Mouse (Mus musculus) lung, adult 2 months (tissue): ENCODE data around the gene Faim. TPM values are rescaled to one million over a fixed set of nuclear protein-coding genes. Genes with fewer than 3 reads are reported as not detected.

ENCODE experiments used
- DNase-seq: peaks from one replicate; pipeline ENCODE4 v3.0.0; 2022
- H3K4me1 ChIP-seq: fragments of 200-500 bp; 2 replicates; pipeline ENCODE4 v1.6.1; 2011; ENCODE audit warnings: low read length; ENCODE audit not compliant: control insufficient read depth, insufficient read depth
- H3K4me3 ChIP-seq: fragments of 200-500 bp; replicated peaks from 2 replicates; pipeline ENCODE3; 2011; ENCODE audit warnings: low read depth, mild to moderate bottlenecking, control low read depth, low read length; ENCODE audit errors: extremely low read depth
- CTCF ChIP-seq: fragments of 200-500 bp; IDR thresholded peaks from 2 replicates; pipeline ENCODE4 v1.5.1; 2011; ENCODE audit warnings: mild to moderate bottlenecking, low read length, control low read depth; ENCODE audit not compliant: insufficient read depth
- POLR2A ChIP-seq: fragments of 200-500 bp; IDR thresholded peaks from 2 replicates; pipeline ENCODE4 v1.6.1; 2011; ENCODE audit warnings: low read depth, mild to moderate bottlenecking, control low read depth, low read length, borderline replicate concordance; ENCODE audit errors: extremely low read depth
- WGBS: fragments of 180-500 bp; shearing (Covaris S2); methylation state at CpG from one replicate; pipeline ENCODE4 v1.1.7; 2018; 5-methylcytosine and 5-hydroxymethylcytosine counted together
- polyA plus RNA-seq: library from polyadenylated mRNA; depleted of rRNA; stranded (reverse); fragments of >200 nt; gene quantifications from 2 replicates; pipeline ENCODE4 v1.2.3, GENCODE M21; 2012

The Faim gene
- polyA plus RNA-seq, 1 experiment, result 6.6 TPM

DNA sequence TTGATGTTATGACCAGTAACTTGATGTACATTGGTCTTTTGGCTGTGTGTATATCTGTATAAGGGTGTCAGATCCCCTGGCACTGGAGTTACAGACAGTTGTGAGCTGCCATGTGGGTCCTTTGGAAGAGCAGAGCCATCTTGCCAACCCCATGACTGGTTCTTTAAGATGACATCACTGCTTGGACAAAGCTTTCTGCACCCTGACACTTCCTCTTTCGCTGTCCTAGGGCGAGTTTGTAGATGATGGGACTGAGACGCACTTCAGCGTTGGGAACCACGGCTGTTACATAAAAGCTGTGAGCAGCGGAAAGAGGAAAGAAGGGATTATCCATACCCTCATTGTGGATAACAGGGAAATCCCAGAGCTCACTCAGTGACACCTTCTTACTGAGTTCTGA lies 15.2 kb downstream of the Faim start:
- WGBS, result 94% methylated on average over 6 of the region's 6 CpGs
- no peak for TF ChIP-seq POLR2A
- TF ChIP-seq CTCF, result no peak
- DNase-seq, result no peak
- no peaks in the 10 kb centered on the region for H3K4me1 ChIP-seq
- H3K4me3 ChIP-seq, result no peak overlapping the region

DNA sequence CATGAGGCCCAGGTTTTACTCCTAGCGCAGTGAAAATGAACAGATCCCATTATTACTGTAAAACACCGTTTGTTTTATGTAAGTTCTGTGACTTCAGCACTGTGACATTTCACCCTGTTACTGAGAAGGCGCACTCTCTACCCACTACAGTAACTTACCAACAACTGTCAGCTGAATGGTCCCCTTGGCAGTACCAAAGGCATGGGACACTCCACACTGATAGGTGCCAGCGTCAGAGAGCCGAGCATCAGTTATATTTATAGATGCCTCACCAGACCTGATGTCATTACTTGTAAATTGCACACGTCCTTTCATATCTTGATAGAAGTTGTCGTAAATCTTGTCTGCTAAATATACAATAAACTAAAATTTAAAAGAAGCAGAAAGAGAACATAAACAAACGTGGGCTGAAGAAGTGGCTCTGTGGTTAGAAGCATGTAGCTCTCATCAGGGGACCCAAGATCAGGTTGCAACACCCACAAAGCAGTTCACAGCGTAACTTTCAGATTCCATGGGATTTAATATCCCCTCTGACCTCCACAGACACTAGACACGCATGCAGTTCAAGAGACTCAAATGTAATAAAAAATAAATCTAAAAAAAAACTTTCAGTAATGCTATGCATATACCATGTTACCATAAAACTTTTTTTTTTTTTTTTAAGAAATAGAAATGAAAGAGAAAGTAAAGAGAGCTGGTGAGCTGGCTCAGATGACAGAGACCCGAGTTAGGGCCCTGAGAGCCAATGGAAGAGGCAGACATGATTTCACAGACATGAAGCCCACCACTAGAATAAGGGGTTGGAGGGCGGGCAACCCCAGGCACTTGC lies 23.1 kb downstream of the Faim start:
- TF ChIP-seq CTCF, result no peak
- no peak for TF ChIP-seq POLR2A
- WGBS, result 65% methylated on average over 12 of the region's 12 CpGs
- no peaks in the 10 kb centered on the region for H3K4me1 ChIP-seq
- DNase-seq, result no peak
- no peak overlapping the region for H3K4me3 ChIP-seq

DNA sequence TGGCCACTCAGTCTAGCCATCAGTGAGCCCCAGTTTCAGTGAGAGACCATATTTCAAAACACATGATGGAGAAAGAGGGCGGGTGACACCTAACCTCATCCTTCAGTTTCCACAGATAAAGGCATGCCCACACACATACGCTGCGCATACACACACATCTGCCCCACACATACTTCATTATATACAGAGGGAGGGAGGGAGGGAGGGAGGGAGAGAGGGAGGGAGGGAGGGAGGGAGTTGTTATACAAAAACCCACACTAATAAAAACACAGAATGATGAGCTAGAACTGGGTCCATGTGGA lies 23.7 kb downstream of the Faim start:
- WGBS, result 90% methylated on average over 3 of the region's 3 CpGs
- Histone ChIP-seq H3K4me1 (no peaks in the 10 kb centered on the region), H3K4me3 (no peak overlapping the region)
- no peak for DNase-seq
- TF ChIP-seq POLR2A (no peak), CTCF (no peak)

DNA sequence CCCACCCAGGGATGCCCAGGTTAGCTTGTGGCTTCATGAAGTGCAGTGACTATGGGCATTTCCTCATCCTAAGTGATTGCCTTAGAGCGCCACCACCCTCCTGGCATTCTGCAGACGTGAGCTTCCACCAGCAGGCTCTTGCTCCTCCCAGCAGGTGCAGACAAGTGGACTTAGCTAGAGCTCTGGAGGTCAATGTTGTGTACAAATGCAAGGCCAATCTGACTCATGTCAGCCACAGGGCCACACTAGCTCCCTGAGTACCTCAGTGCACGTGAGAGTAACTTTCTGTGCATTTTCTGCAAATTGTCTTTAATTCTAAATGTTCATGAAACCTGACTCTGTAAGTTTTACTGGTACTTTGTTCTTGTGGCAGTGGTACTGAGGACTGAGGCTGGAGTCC lies 30.1 kb downstream of the Faim start:
- H3K4me3 ChIP-seq, result no peak overlapping the region
- TF ChIP-seq CTCF (no peak), POLR2A (no peak)
- WGBS, result 61% methylated on average over 3 of the region's 3 CpGs

DNA sequence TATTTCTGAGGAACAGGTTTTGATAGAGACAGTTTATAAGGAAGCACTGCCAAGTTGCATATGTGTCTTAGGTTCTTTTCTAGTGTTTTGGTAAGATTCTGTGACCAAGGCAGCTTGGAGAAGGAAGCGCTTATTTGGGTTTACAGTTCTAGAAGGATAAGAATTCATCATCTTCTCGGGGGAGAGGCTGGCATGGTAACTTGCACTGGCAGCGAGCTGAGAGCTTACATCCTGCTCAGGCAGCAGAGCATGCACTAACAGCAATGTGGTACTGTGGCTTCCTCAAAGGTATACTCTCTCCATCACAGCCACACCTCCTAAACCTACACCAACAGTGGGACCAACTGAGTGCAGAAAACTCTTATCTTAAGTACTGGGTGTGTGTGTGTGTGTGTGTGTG lies 30.6 kb downstream of the Faim start:
- H3K4me1 ChIP-seq, result no peaks in the 10 kb centered on the region
- TF ChIP-seq CTCF, result no peak
- TF ChIP-seq POLR2A, result no peak
- DNase-seq, result no peak
- WGBS, result 57% methylated on average over 3 of the region's 3 CpGs
- no peak overlapping the region for H3K4me3 ChIP-seq

More for the DNA sequence above, 30.1 kb downstream of the Faim start:
- H3K4me1 ChIP-seq, result no peaks in the 10 kb centered on the region
- no peak for DNase-seq

DNA sequence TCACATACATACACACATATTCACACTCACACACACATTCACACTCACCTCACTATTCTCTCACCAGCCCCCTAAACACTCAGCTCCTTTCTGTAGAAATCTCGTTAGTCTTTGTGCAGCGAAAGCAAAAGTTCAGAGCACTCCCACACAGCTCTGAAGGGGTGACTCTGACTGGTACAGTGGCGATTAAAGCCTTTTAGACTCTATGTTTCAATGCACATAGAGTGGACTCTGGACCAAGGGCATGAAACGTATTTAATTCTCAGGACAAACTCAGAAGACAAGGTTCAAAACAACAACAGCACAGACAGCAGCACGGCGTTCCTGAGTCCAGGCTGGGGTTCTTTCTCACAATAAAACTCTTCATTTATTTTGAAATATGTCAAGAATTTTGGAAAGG lies 31.5 kb downstream of the Faim start:
- no peak for DNase-seq
- TF ChIP-seq CTCF, result no peak
- no peak for TF ChIP-seq POLR2A
- 83% methylated on average over 6 of the region's 6 CpGs for WGBS

DNA sequence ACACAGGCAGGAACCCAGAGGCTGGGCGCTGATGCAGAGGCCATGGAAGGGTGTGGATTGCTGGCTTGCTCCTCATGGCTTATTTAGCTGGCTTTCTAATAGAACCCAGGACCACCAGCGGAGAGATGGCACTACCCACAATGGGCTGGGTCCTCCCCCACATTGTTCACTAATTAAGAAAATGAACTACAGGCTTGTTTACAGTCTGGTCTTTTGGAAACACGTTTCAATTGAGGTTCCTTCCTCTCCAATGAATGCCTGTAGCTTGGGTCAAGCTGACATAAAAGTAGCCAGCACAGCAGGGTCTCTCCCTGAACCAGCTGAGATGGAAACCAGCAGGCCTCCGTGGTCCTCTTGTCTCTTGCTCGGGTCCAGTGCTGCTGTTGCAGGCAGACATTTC lies 35.0 kb downstream of the Faim start:
- TF ChIP-seq POLR2A (no peak), CTCF (no peak)
- WGBS, result 57% methylated on average over 5 of the region's 5 CpGs
- Histone ChIP-seq H3K4me3 (no peak overlapping the region), H3K4me1 (no peaks in the 10 kb centered on the region)
- DNase-seq, result no peak

More for the DNA sequence above, 31.5 kb downstream of the Faim start:
- Histone ChIP-seq H3K4me1 (no peaks in the 10 kb centered on the region), H3K4me3 (no peak overlapping the region)

DNA sequence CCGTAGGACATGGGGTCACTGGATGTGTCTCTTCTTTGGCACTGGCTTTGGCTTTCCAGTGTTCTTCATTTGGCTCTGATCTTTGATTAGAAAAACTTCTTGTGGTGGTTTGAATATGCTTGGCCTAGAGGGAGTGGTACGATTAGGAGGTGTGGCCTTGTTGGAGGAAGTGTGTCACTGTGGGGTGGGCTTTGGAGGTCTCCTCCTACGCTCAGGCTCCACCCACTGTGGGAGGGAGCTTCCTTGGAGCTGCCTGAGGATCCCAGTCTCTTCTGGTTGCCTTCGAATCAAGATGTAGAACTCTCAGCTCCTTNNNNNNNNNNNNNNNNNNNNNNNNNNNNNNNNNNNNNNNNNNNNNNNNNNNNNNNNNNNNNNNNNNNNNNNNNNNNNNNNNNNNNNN lies 35.6 kb downstream of the Faim start:
- 83% methylated on average over 4 of the region's 4 CpGs for WGBS
- no peak overlapping the region for H3K4me3 ChIP-seq
- no peak for TF ChIP-seq CTCF
- no peaks in the 10 kb centered on the region for H3K4me1 ChIP-seq
- no peak for DNase-seq

DNA sequence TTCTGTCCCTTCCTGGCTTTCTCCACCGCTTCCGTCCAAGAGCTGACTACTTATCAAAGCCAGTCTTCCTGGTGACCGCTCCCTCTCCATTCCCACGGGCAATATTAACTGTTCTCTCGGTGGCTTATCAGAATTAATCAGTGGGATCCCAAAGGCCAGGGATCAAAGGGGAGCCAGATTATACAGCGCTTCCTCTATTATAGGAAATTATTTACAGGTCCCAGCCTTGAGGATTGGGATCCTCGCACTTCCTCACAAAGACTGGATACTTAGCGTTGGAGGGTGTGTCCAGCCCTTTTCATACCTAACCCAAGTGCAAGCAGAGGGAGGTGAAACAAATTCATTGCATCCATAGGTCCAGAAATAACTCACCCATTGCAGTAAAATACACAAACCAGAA lies 45.9 kb downstream of the Faim start:
- WGBS, result 49% methylated on average over 8 of the region's 8 CpGs
- TF ChIP-seq CTCF, result no peak
- no peak for TF ChIP-seq POLR2A
- no peak for DNase-seq
- no peaks in the 10 kb centered on the region for H3K4me1 ChIP-seq
- H3K4me3 ChIP-seq, result no peak overlapping the region

DNA sequence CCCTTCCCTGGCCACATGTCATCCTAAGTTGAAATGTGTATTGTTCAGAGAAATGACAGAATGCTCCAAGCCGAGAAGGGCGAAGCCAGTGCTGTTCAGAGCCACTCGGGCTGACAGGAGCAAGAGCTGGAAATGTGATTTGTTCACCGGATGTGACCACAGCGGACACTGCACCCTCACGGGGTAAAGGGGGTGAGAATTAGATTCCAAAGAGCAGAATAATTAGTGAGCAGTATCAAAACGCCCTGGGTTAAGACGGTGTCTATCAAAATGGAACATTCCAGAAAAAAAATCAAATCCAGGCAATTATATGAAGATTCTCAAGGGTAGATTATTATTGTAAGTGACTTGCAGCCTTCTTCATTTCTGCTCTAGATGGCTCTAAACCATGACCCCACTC lies 47.9 kb downstream of the Faim start:
- 83% methylated on average over 8 of the region's 8 CpGs for WGBS
- H3K4me3 ChIP-seq, result no peak overlapping the region
- no peak for TF ChIP-seq POLR2A
- no peak for TF ChIP-seq CTCF

DNA sequence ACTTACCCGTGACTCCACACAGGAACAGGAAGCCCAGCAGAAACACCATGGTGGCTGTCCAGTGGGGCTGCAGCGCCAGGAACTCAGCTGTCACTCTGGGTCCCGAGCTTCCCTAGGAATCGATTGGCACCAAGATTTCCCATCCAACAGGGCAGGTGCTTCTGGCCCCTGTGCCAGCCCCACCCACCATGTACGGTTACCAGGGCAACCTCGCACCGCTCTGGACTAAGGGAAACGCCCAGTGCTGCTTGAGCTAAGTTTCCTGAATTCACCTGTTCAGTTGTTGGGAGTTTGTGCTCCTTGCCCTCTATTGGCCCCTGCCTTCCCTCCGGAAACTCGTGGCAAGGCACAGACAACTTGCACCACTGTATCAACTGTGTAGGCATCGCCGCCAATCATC lies 49.4 kb downstream of the Faim start, which contains the start of gene Gm1123:
TSS of gene Gm1123 (minus strand) at position 141 of the 400 bp plus-strand sequence.
- TF ChIP-seq POLR2A (no peak), CTCF (no peak)
- 70% methylated on average over 12 of the region's 12 CpGs for WGBS
- no peak within 1 kb of the TSS for H3K4me3 ChIP-seq
- no peak for DNase-seq
- no peaks in the 10 kb centered on the region for H3K4me1 ChIP-seq

More for the DNA sequence above, 47.9 kb downstream of the Faim start:
- no peak for DNase-seq
- no peaks in the 10 kb centered on the region for H3K4me1 ChIP-seq
